Mouse (Mus musculus) kidney, adult 2 months (tissue): ENCODE results near the gene Fbxo4. TPM values are rescaled to one million over a fixed set of nuclear protein-coding genes. Genes with fewer than 3 reads are reported as not detected.
A peak's percentile ranks its signal among the peaks of the same experiment; 100 is the strongest.

ENCODE experiments used
- DNase-seq: peaks from one replicate; pipeline ENCODE4 v3.0.0; 2021
- H3K27ac ChIP-seq: fragments of 200-500 bp; 2 replicates; pipeline ENCODE4 v1.5.1; 2012; ENCODE audit warnings: low read depth, low read length, control low read depth, inconsistent platforms; ENCODE audit not compliant: insufficient read depth
- H3K27me3 ChIP-seq: fragments of 200-500 bp; replicated peaks from 2 replicates; pipeline ENCODE4 v1.6.1; 2012; ENCODE audit warnings: mild to moderate bottlenecking, moderate library complexity, low read length, inconsistent platforms; ENCODE audit not compliant: control insufficient read depth, insufficient read depth
- H3K36me3 ChIP-seq: fragments of 200-500 bp; 2 replicates; pipeline ENCODE4 v1.6.1; 2012; ENCODE audit warnings: mild to moderate bottlenecking, moderate library complexity, low read length, inconsistent platforms; ENCODE audit not compliant: control insufficient read depth, insufficient read depth
- H3K4me1 ChIP-seq: fragments of 200-500 bp; 2 replicates; pipeline ENCODE4 v1.6.1; 2011; ENCODE audit warnings: low read length; ENCODE audit not compliant: control insufficient read depth, insufficient read depth
- H3K4me3 ChIP-seq: fragments of 200-500 bp; 2 replicates; pipeline ENCODE4 v1.5.1; 2011; ENCODE audit warnings: mild to moderate bottlenecking, low read depth, low read length, control low read depth; ENCODE audit not compliant: insufficient read depth
- CTCF ChIP-seq: fragments of 200-500 bp; conservative IDR thresholded peaks from 2 replicates; pipeline ENCODE4 v1.5.1; 2011; ENCODE audit warnings: low read depth, mild to moderate bottlenecking, control low read depth, low read length, moderate library complexity, mixed read lengths; ENCODE audit not compliant: insufficient read depth, insufficient read length
- POLR2A ChIP-seq: fragments of 200-500 bp; IDR thresholded peaks from one replicate; pipeline ENCODE4 v1.6.1; 2011; ENCODE audit warnings: low read depth, low read length, control low read depth
- WGBS: fragments of 180-500 bp; shearing (Covaris S2); methylation state at CpG from one replicate; pipeline ENCODE4 v1.1.7; 2018; 5-methylcytosine and 5-hydroxymethylcytosine counted together
- polyA plus RNA-seq: library from polyadenylated mRNA; depleted of rRNA; stranded (reverse); fragments of >200 nt; gene quantifications from 2 replicates; pipeline ENCODE4 v1.2.3, GENCODE M21; 2012

The Fbxo4 gene
- polyA plus RNA-seq, 1 experiment = 10.7 TPM

GRCm38 (mm10) chr15:4024726-4025507, 45.5 kb upstream of the Fbxo4 start:
- WGBS = 52% methylated on average over 13 of the region's 13 CpGs
- no peaks in the 10 kb centered on the region for H3K27me3 ChIP-seq
- H3K4me1 ChIP-seq = peaks cover 15% of the 10 kb centered on the region; the same call in 1 of the 2 replicates
- TF ChIP-seq CTCF = no peak
- no peak for TF ChIP-seq POLR2A
- no peak overlapping the region for H3K4me3 ChIP-seq
- peak; percentile 46 for DNase-seq
- H3K36me3 ChIP-seq = no peaks in the 10 kb centered on the region
- peak overlapping the region; percentile 97 for H3K27ac ChIP-seq

GRCm38 (mm10) chr15:4023747-4024146, 44.4 kb upstream of the Fbxo4 start:
- no peaks in the 10 kb centered on the region for H3K27me3 ChIP-seq
- 75% methylated on average over 2 of the region's 2 CpGs for WGBS
- H3K4me3 ChIP-seq = no peak overlapping the region
- TF ChIP-seq POLR2A (no peak), CTCF (no peak)
- DNase-seq = peak; percentile 16
- H3K36me3 ChIP-seq = no peaks in the 10 kb centered on the region
- H3K27ac ChIP-seq = 0 out of 2 replicates have a peak overlapping the region, but pooled peaks have one; percentile 56
- H3K4me1 ChIP-seq = peaks cover 12% of the 10 kb centered on the region; the same call in 1 of the 2 replicates

DNA sequence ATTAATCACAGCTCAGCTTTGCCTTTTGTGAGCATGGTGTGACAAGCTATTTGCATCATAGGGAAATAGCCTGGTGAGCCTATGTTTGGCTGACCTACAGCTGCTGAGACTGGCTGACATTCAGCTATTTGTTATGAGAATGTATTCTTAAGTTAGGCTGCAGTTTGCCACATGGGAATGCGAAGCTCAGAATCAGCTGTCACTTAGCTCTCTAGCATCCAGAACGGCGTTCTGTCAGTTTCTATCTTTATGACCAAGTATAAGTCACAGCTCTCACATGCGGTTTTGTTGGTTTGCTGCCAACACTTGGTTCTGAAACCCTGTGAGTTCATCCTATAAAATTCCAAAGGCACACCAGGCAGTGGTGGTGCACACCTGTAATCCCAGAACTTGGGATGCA, 41.3 kb upstream of the Fbxo4 start:
- TF ChIP-seq CTCF (no peak), POLR2A (no peak)
- 67% methylated on average over 4 of the region's 4 CpGs for WGBS
- no peaks in the 10 kb centered on the region for H3K36me3 ChIP-seq
- no peaks in the 10 kb centered on the region for H3K27me3 ChIP-seq
- DNase-seq = no peak
- H3K4me1 ChIP-seq = peaks cover 6% of the 10 kb centered on the region; the same call in 1 of the 2 replicates
- no peak overlapping the region for H3K27ac ChIP-seq
- no peak overlapping the region for H3K4me3 ChIP-seq

GRCm38 (mm10) chr15:4013873-4014272, 34.5 kb upstream of the Fbxo4 start:
- Histone ChIP-seq H3K4me3 (no peak overlapping the region), H3K36me3 (no peaks in the 10 kb centered on the region), H3K27ac (no peak overlapping the region), H3K4me1 (no peaks in the 10 kb centered on the region), H3K27me3 (no peaks in the 10 kb centered on the region)
- no peak for TF ChIP-seq POLR2A
- no peak for TF ChIP-seq CTCF
- no peak for DNase-seq
- 78% methylated on average over 2 of the region's 2 CpGs for WGBS

DNA sequence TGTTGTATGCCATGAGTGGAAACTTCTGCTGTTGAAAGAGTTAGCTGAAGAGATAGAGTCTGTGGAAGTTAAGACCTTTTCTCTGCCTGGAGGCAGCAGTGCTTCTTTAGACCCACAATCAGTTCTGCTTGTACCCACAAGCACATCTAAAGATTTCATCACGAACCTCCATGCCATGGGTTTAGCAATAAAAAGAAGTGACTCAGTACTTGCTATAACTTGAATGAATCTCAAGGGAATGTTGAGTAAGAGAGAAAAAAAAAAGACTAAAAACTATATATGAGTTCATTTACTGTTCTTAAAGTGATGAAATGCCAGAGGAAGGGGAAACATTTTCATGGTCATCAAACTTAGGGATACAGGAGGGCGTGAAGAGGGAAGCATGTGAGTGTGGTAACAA, 21.2 kb upstream of the Fbxo4 start:
- Histone ChIP-seq H3K4me3 (no peak overlapping the region), H3K27ac (no peak overlapping the region), H3K27me3 (no peaks in the 10 kb centered on the region), H3K4me1 (no peaks in the 10 kb centered on the region; the same call in 1 of the 2 replicates), H3K36me3 (no peaks in the 10 kb centered on the region)
- TF ChIP-seq CTCF (no peak), POLR2A (no peak)
- no peak for DNase-seq
- 78% methylated on average over 2 of the region's 2 CpGs for WGBS

DNA sequence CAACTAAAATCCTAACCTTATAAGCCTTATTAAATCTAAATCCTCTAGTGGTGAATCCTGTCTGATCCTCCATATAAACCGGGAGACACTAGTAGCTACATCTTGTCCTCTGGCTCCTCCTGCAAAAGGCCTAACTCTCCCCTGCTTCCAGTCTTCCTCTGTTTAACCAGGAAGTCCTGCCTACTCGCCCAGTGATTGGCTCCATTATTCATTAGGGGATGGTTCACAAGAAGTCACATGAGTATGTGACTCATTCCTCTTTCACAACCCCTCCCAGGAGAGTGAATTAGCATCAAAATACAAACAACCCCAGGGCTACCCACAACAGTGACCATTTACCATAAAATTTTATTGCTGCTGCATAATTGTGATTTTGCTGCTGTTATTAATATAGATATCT, 19.8 kb upstream of the Fbxo4 start:
- 73% methylated on average over 2 of the region's 2 CpGs for WGBS
- Histone ChIP-seq H3K36me3 (no peaks in the 10 kb centered on the region), H3K4me1 (no peaks in the 10 kb centered on the region; the same call in 1 of the 2 replicates), H3K4me3 (no peak overlapping the region), H3K27ac (no peak overlapping the region), H3K27me3 (no peaks in the 10 kb centered on the region)
- no peak for DNase-seq
- no peak for TF ChIP-seq POLR2A
- TF ChIP-seq CTCF = no peak

DNA sequence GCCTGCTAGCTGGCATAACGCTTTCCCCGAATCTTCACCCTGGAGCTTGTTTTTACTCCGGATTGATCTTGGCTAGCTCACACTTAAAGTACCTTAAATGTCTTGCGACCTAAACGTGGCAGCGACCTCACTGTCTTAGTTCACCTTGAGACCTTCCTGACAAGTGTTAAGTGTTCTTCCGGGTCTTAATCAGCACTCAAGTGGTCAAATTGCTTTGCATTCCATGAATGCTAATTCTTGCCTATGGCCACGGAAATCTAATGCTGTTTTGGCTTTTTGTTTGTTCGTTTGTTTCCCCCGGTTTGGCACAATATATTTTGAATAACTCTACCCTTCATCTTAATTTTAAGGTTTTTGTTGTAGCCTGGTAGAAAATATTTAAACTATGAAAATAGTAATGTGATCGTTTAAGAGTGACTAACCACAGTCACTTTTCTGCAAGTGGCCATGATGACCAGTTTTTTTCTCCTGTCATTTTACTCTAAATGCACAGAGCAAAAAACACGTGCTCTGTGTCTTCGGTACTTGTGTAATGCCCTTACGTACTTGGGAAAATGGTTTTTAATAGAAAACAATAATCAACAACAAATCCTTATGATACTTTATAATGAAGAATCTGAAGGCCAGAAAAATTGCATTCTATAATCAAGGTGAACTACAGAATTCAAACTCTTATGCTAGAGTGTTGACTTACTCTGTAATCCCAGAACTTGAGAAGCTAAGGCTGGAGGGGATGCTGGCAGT, 17.1 kb upstream of the Fbxo4 start:
- H3K27ac ChIP-seq = peak overlapping the region; percentile 99
- WGBS = 11% methylated on average over 14 of the region's 14 CpGs
- DNase-seq = no peak
- H3K4me3 ChIP-seq = peak overlapping the region; percentile 66
- no peaks in the 10 kb centered on the region; the same call in 1 of the 2 replicates for H3K4me1 ChIP-seq
- no peaks in the 10 kb centered on the region for H3K27me3 ChIP-seq
- peaks cover 3% of the 10 kb centered on the region for H3K36me3 ChIP-seq
- TF ChIP-seq CTCF (no peak), POLR2A (no peak)
